Mouse (Mus musculus) frontal cortex, postnatal 25 days (tissue): ENCODE data around the gene Slc23a2.

ENCODE experiments used
- DNase-seq, 2 experiments: peaks; one replicate each; pipeline ENCODE4 v3.0.0; 2022; ENCODE audit warnings: low spot score in 2 of 2

Slc23a2 gene

GRCm38 (mm10) chr2:132134758-132135157, 10.2 kb downstream of the Slc23a2 start:
- no peak for DNase-seq

- no peak for DNase-seq
Observed at GRCm38 (mm10) chr2:132133436-132133835, 11.5 kb downstream of the Slc23a2 start.

DNA sequence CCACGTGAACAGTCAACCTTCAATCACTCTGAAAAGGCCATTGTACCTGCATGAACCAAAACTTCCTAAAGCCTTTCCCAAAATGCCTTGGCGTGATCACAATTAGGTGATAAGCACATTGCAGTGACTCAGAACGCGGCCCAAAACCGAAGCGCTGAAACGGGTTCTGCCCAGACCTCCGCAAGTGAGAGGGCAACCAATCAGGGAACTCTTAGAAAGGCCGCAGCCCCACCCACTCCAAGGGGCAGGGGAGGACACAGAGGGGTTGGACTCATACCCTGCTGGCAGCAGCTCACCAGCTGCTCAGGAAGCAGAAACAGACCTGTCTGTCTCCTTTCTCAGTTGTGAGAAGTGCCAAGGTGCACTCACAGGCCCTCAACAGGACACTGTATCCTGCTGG, 13.6 kb downstream of the Slc23a2 start:
- no peak for DNase-seq

- DNase-seq, result no peak
Observed at GRCm38 (mm10) chr2:132129980-132130379, 14.9 kb downstream of the Slc23a2 start.

DNA sequence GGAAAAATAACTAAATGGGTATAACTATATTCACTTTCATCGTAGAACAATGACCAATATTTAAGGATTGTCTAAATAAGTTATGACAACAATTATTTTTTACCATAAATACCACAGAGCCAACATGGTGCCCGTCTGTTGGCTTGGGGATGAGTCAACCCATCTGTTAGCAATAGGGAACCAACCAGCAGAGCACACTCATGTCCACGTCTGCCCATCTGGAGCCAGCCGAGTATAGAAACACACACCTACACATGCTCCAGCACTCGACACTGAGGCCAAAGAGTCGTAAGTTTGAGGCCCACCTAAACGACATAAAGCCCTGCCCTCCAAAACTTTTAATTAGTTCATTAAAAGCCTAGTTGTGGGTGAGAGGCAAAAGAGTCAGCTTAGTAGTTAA, 15.7 kb downstream of the Slc23a2 start:
- DNase-seq, result no peak

DNA sequence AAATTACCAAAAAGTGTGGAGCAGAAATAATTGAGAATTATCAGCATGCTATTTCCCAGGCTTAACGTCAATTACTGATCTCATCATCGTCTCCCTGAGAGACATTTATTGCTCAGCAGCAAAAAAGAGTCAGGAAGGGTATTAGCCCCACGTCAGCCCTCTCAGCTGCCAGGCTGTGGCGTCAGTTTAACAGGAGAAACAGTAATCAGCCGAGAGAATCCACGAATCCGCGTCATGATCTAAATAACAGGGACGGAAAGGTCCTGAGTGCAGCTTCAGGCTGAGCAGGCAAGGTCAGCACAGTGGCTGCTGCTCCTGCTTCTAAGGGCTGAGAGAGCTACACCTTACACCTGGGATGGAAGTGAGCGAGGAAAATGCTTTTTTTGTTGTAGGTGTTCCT, 17.0 kb downstream of the Slc23a2 start:
- DNase-seq, result no peak

DNA sequence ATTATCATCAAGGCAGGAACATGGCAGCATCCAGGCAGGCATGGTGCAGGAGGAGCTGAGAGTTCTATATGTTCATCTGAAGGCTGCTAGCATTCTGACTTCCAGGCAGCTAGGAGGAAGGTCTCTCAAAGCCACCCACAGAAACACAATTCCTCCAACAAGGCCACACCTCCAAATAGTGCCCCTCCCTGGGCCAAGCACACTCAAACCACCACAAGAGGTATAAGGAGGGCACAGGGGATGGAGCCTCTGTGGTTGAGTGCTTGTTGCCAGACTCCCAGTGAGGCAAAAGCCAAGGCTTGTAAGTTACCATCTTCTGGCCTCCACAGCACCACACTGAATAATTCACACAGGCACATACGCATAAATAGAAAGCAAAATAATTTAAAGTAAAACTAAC, 18.6 kb downstream of the Slc23a2 start:
- DNase-seq, result no peak

GRCm38 (mm10) chr2:132123063-132123462, 21.8 kb downstream of the Slc23a2 start:
- no peak for DNase-seq

DNA sequence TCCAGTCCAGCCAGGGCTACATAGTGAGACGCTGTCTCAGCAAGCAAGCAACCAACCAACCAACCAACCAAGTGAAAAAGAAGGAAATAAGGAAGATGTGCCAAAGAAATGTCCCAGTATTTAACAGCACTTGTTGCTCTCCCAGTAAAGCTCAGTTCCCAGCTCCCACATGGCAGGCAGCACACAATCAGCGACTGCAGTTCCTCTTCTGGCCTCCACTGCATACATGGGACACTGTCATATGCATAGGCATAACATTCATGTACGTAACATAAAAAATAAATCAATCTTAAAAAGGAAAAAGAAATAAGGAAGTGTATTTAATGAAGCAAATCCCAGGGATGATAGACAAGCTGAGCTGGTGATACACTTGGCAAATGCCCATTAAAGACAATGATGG, 23.9 kb downstream of the Slc23a2 start:
- no peak for DNase-seq

DNA sequence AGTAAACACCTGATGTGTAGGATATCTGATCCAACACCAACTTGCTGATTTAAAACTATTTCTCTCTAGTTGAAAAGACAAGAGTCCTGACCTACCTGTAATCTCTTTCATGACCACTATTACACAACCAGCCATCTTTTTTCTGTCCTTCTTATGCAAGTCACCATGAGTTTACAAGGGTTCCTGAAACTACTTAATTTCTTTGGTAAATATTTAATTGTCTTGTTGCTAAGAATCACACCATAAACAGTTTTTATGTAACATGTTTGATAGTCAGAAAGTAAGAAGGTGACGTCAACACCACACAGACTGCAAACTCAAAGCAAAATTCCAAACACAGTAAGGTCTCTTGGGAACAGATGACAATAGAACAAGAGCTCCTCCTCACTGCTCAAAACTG, 26.3 kb downstream of the Slc23a2 start:
- DNase-seq, result no peak

DNA sequence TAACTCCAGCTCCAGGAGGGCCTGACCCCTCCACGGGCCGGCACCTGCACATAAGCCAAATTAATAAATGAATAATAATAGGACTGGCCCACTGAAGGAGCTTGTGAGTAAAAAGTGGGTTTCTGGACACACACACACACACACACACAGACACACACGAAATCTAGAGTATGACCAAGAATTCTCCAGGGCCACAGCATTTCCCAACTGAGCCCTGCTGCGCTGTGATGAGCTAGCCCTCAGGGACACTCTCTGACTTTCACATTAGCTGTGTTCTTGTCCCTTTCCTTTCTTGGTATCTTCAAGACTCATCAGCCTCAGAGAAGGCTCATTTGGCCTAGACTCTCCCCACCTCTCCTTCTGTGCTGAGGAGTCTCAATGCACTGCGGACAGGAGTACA, 29.0 kb downstream of the Slc23a2 start:
- DNase-seq, result no peak

- no peak for DNase-seq
Observed at GRCm38 (mm10) chr2:132115344-132115743, 29.6 kb downstream of the Slc23a2 start.

DNA sequence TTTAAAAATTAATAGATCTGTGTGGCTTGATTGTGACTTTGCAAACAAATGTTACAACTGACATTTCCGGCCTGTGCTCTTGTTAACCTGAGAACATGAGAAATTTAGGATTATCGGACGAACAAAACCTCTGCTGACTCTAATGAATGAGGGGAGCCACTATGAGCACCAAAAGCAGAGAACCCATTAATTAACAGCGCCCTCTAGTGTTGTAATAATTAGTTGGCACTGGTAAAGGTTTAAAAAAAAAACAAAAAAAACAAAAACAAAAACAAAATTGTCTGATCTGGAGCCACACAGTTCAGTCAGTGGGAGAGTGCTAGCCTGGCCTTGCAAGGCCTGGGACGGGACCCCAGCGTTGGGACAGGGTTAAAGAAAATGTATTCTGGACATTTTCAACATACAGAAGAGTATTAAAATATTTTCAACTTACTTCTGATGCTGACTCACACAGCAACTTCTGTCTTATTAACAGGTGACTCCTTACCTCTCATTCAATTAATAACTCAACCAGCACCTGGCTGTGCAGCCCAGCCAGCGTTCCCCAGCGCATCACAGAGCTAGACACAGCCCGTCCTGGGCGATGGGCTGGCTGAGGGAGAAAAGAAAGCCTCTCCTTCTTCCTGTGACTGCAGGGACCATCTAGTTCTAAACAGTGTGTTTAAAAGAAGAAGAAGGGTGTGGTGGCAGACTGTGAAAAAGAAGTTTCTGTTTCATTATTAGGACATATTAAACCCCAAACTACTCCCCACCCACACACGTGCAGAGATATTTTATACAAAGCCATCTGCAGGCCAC, 30.7 kb downstream of the Slc23a2 start:
- no peak for DNase-seq

- DNase-seq, result no peak
Observed at GRCm38 (mm10) chr2:132112319-132112718, 32.6 kb downstream of the Slc23a2 start.

DNA sequence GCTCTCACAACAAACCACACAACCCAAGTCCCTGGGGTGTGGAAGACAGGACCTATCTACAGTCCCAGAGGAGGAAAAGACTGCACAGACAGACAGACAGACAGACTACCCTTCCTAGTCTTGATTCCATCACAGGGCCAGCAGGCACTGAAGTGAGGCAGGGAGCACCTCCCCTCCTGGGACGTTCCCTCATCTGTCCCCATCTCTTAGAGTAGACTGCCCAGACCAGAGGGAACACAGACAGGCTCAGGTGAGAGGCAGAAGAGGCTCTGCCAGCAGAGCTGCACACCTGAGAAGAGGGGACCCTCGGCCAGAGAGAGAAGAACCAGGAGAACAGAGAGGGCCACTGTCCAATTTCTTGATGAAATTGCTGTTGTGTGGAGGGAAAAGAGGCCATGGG, 33.0 kb downstream of the Slc23a2 start:
- no peak for DNase-seq

- DNase-seq, result peak; percentile 48 to 56
Observed at GRCm38 (mm10) chr2:132111266-132111665, 33.6 kb downstream of the Slc23a2 start.

DNA sequence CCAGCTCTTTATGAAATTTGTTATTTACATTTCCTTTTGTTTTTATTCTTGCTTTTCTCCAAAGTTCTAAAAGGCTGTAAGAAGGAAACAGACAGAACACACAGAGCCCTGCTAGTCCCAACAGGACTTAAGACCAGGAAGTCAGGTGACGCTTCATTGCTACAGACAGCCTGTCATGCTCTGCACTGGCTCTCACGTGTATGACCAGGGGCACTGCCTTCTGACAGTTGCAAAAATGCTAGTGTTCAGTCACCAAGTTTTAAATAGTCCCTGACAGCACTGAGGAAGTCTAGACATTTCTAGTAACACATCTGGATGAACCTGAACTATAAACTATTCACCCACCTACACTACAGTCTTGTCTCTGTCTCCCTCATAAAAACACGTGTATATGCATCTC, 34.2 kb downstream of the Slc23a2 start:
- DNase-seq, result no peak

- DNase-seq, result no peak
Observed at GRCm38 (mm10) chr2:132108988-132109387, 35.9 kb downstream of the Slc23a2 start.

- no peak for DNase-seq
Observed at GRCm38 (mm10) chr2:132107611-132108010, 37.3 kb downstream of the Slc23a2 start.

GRCm38 (mm10) chr2:132106069-132106468, 38.8 kb downstream of the Slc23a2 start:
- DNase-seq, result no peak

- no peak for DNase-seq
Observed at GRCm38 (mm10) chr2:132103265-132103664, 41.6 kb downstream of the Slc23a2 start.

DNA sequence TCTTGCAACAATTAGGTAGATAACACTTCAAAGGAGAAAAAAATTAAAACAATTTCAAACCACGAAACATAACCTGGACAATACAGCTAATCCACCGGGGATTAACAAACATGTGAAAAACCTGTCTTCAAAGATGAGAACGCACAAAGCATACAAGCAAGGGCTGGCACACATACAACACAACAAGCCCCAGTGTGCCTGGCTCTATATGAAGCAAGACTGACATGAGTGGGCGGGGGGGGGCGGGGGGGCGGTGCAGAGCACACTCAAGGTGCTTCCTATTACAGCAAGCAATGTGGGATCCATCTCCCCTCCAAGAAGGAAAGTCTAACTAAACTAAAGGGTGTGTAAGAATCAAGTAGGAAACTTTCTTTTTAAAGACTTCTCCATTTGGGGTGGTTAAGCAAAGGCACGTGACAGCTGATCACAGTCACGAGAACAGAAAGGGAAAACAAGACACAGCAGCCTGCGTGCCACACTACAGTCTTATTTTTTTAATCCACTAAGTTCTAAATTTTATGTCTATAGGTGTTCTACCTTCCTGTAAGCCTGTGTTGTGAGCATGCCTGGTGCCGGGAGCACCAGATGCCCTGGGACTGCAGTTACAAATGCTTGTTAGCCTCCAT, 42.3 kb downstream of the Slc23a2 start:
- no peak for DNase-seq

GRCm38 (mm10) chr2:132098942-132099672, 45.8 kb downstream of the Slc23a2 start:
- DNase-seq, result no peak
